Mouse (Mus musculus) neural tube, embryonic 11.5 days (tissue): ENCODE results near the gene Styk1. TPM values are rescaled to one million over a fixed set of nuclear protein-coding genes. Genes with fewer than 3 reads are reported as not detected.

Source experiments
- polyA plus RNA-seq: library from polyadenylated mRNA; unstranded; fragments of >200 nt; fragmentation: Nextera tagmentation; extraction: Ambion mirVana; gene quantifications from 2 replicates; pipeline ENCODE4 v1.2.1, GENCODE M21; 2014

The Styk1 gene
- polyA plus RNA-seq, 1 experiment from 2014 or later: 2.1 TPM

Other genes starting within 250 kb of the Styk1 start
- gene Klra2, start 106.2 kb downstream of the Styk1 start, polyA plus RNA-seq: not detected in 2 replicates
- gene Magohb, start 60.4 kb downstream of the Styk1 start, polyA plus RNA-seq: 51.0 and 59.5 TPM in 2 replicates
- gene Ybx3, start 34.9 kb upstream of the Styk1 start, polyA plus RNA-seq: 57.0 and 62.7 TPM in 2 replicates
- gene 5430401F13Rik, start 132.8 kb upstream of the Styk1 start, polyA plus RNA-seq: not detected in 2 replicates
- gene Gm6619, start 132.8 kb upstream of the Styk1 start, polyA plus RNA-seq: not detected in 2 replicates